Mouse (Mus musculus) cerebellum, adult 9-10 months (tissue): Measurements from ENCODE around the gene R3hdml.

ENCODE experiments used
- DNase-seq: peaks from one replicate; pipeline ENCODE4 v3.0.0; 2022

R3hdml gene

DNA sequence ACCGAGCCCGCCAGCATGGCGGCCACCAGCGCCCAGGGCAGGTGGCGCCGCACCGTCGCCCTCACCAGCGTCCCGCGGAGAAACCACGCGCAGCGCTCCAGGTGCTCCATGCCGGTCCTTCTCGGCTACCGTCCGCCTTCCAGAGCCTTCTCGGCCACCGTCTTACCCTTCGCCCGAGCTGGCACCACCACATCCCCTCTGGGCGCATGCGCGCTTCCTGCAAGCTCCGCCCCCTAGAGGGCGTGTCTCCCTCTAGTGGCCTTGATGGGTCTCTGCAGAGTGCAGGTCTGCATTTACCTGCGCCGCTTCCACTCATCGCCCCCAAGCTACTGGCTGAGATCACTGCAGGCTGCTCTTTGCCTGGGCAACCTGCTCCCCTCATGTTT, 19.7 kb upstream of the R3hdml start, which contains the start of gene Fitm2:
Fitm2 (minus strand) TSS at position 164 of the 386 bp plus-strand sequence.
- peak; percentile 97 for DNase-seq

DNA sequence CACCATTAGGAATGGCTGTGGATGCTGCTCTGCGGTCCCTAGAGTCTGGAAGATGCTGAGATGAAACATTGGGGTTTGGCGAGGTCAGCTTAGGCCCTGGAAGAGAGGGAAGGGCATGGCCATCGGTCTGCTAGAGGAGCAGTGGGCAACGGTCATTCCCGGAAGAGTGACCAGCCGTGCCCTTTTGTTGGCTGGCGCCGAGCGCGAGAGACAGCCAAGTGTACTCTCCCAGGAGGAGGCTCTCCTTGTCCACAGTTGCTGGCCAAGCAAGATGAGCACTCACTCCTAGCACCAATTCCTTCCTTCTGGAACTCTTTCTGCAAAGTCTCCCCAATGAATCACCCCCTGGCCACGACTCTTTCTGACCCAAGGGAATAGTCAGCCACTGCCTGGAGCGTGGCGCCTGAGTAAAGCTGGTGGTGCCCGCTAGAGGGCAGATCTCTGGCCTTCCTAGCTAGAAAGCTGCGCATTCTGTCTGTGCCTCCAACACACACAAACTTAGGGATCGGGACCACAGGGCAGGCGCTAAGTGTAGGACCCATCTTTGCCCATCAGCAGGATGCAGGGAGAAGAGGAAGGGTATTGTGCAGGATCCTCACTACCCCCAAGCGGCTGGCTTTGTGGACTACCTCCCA, 11.8 kb upstream of the R3hdml start:
- DNase-seq, result no peak

DNA sequence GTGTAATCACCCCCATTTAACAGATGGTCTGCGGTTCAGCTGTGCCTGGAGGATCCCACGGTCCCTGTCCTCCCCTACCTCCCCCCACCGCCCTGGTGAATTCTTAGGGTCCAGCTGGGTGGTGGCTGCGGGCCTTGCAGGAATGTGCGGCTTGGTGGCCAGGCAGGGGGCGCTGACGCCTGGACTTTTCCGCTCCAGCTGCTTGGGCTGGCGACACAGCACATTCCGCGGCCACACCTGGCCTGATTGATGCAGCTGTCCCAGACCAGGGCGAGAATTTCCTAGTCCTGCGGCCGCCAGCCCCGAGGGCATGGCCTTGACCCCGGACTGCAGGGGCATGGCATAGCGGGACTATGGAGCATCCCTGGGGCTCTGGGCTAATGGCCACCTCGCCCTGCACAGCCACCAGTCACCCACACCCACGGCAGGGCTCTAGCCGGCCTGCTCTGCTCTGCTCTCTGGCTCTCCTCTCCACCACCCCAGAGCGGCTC, 10.5 kb upstream of the R3hdml start:
- DNase-seq, result no peak

DNA sequence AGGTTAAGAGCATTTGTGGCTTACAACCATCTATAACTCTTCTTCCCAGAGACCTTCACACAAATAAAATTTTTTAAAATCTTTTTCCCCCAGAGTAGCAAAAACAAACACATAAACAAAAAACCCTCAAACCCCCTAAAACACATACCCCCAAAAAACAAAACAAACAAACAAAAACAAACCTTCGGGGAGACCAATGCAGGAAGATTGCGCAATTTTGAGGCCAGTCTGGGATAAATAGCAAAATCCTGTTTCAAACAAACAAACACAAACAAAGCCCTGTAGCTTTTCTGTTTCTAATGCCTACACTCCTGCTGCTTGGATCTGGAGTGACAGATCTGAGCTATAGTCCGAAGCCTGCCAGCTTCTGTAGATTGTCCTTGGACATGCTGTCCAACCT, 4.8 kb upstream of the R3hdml start:
- DNase-seq, result no peak

DNA sequence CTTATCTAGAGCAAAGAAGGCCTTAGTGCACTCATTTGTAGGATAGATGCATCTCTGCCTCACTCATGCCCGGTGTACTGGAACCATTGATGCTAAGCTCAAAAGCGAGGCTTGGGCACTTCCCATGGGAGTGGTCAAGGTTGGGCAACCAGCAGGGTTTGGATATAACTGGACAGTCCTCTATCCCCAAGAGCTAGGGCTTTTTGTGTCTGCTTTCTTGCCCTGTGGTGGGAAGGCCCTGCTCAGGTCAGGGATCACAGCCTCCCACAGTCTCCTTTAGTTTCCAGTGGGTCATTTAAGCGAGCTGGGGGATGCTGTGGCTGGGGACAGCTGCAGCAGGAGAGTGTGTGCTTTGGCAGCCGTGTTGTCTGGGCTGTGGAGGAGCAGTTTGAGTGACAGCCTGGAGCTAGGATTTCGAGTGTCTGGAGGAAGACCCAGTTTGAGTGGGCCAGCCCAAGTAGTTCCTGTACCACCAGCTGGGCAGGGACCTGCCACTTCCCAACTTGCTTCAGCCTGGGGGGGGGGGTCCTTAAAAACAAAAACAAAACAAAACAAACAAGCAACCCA, 2.3 kb upstream of the R3hdml start:
- no peak for DNase-seq

DNA sequence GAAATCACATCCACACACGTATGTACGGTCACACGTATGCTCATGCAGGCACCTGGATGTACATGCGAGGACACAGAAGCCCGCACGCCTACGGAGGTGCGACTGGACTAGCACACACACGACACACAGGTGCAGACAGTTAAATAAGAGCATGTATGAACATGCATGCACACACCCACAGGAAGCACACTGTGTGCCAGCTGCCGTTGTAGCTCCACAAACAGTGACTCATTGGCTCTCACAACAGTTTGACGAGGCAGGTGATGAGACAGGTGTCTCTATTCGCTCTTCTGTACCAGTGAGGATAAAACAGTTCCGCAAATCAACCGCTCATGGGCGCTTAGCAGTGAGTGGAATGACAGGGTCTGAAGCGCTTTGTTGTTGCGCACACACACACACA, 1.5 kb upstream of the R3hdml start:
- no peak for DNase-seq

DNA sequence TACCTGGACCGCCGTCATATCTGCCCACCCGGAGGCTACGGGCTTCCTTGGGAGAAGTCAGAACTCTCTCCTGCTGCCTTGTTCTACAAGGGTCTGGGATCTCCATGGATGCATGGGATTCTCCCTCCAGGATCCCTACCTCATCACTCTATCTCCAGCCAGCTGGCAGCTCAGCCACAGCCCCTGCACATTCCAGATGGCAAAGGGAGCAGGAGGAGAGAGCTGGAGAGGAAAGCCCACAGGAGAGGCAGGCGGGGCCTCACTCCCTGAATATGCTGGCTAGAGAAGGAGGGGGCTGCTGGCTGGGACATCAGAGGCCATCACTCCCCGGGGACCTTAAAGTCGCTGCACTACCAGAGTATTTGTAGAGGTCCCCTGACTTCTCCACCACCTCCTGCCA, 767 bp upstream of the R3hdml start:
- DNase-seq, result no peak

DNA sequence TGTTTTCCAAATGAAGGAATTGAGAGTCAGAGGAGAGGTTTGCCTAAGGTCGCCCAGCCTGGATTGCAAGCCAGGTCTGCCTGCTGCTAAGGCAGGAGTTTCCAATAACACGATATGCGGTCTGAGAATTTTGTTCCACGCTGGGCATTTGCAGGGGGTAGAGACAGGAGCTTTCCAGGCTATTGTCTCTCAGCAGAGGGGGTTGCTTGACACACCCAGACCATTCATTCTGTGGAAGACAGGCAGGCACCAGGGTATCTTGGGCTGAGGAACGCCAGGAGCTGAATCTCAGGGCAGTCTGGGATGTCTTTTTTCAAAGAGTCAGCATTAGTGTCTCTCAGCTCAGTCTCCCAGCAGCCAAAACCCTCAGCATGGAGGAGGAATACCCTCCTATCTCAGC, 913 bp downstream of the R3hdml start:
- no peak for DNase-seq

DNA sequence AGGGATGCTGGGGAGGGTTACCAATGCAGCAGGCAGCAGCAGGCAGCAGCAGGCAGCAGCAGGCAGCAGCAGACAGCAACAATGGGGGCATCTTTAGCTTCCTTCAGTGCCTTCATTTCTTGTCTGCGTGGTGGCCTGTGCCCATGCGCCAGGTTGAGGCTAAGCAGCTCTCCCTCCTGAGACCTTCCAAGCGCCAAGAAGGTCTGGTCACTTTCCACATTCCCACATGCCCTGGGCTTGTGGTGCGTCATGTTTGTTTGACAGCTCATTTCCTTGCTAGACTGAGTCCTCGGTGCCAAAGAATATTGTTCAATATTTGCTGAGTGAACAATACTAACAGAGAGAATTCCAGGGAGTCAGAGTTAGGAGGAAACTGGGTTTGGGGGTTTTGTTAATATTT, 1.9 kb downstream of the R3hdml start:
- no peak for DNase-seq

DNA sequence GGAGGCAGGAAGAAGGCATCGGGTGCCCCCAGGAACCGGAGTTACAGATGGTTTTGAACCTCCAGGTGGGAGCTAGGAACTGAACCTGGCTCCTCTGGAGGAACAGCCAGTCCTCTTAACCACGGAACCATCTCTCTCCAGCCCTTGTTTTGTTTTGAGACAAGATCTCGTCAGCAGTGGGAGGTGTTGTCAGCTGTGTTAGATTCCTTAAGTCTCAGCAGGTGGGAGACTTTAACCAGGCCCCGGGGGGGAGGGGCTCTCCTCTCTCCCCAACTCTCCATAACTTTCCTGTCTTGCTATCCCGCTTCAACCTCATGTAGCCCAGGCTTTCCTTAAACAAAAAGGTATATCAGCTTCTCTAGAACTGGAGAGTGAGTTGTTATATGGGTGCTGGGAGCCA, 2.3 kb downstream of the R3hdml start:
- no peak for DNase-seq

DNA sequence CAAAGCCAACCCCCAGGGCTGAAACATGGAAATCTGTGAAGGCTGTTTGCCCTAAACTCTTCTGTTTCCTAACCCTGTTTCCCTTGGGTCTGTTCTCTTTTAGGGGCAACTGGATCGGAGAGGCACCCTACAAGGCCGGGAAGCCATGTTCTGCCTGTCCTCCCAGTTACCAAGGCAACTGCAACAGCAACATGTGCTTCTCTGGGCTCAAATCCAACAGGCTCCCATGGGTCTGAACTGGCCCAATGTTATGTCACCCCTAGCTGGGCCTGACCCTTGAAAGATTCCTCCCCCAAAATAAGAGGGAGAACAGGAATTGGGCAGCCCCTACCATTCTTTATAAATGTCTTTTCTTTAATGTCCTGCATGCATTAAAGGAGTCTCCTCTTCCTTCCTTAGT, 10.1 kb downstream of the R3hdml start:
- DNase-seq, result no peak

DNA sequence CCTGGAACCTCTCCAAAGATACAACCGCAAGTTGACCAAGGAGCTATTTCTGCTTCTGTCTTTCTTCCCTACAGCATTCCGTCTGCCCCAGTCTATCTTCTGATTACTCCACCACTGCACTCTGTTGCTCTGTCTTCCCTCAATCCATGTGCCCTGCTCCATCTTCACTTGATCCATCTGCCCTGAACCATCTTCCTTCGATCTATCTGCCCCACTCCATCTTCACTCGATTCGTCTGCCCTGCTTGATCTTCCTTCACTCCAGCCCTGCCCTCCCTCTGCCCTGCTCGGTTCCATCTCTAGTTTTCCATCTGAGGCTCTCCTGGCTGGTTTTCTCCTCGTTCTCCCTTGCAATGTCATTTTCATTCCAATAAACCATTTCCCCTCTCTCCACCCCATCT, 11.1 kb downstream of the R3hdml start:
- DNase-seq, result no peak

DNA sequence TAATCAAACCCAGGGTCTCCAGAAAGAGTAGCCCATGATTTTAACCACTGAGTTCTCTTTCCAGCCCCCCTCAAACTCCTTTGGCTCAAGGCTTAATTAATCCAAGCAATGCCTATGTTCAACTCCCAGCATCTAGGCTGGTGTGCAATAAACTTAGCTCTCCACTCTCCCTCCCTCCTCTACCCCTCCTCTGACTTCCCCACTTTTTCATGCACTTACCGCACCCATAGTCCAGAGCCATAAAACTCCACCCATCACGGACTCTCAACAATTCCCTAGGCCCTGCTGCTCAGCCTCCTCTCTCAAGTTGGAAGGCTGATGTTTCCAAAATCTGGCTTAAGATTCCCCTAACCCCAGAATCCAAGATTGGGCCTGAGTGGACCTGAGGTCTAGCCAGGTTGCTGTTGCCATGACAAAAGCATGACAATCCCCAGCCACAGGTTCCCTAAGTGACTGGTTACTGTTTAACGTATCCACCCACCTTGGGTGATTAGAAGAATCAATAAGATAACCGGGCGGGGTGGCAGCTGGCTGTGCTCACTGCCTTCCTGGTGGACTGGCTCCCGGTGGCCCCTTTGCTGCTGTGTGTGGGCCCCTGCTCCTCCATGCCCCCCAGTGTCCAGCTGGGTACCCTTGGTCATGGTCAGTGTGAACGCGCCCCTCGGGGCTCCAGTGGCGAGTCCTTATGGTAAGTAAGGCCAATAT, 14.3 kb downstream of the R3hdml start, which contains the start of gene Hnf4a:
Hnf4a (plus strand) TSS at position 509 of the 705 bp plus-strand sequence.
- no peak for DNase-seq

DNA sequence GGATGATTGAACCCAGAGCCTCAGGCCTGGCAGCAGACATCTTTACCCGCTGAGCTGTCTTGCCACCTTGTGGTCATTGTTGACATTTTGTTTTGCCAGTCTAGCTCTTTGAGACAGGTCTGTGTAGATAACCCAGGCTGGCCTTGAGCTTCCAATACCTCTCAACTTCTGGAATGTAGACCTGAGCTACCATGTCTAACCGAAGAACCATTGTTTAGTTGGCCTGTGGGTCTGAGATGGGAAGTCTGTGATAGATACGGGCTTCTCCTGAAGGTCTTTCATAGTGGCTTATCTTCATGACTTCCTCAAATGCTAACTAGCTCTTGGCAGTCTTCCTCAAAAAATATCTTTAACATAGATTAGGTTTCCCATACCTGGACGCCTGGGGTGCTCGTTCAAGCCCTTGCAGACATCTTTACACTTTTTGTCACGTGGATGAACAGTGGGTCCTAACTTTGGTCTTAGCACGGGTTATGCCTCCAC, 33.7 kb downstream of the R3hdml start:
- DNase-seq, result no peak

DNA sequence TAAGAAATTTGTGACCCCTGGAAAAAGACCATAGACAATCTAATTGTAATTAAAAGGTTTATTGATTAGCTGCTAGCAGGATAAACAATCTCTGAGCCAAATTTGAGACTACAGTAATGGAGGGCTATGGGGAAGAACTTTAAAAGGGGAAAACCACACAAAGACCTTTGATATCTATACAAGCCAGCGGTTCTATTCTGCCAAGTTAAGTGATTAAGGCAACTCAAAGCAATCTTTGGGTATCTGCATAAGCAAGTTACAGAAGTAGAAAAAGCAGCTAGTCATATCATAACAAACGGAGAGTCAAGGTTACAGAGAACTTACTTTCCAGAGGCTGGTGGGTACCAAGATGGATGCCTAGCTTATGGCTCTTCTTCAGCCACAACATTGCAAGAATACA, 35.4 kb downstream of the R3hdml start:
- no peak for DNase-seq

DNA sequence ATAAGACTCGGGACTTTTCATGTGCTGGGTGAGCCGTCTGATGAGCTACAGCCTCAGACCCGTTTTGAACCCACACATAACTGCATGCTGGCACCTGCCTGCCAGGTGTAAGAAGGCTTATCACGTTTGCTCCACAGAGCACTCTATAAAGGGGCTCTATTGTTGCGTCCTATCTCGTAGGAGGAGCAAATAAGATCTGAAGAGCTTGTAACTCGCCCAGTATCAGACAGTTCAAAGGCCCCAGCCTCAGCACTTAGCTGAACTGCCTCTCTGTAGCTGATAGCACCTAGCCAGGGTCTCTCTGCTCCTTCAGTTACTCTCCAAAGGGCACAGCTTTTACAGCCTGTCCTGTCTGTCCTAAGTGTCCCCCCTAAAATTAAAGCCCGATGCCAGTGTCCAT, 38.3 kb downstream of the R3hdml start:
- no peak for DNase-seq

DNA sequence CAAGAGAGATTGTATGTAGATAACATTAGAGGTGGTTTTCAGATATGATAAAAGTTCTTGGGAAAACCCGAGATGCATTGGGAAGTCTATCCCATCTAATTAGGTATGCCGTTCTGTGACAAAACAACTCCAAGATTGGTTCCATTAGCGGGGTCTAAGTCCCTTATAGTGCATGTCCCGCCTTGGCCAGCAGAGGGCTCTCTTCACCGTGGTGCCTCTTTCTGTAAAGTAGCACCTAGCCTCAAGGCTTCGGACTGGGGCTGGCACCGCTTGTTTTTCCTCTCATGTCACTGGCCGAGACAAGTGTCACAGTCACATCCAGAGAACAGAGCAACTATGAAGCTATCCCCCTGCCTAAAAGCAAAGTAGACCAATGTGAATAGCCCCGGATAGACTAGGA, 39.8 kb downstream of the R3hdml start:
- DNase-seq, result peak; percentile 82

DNA sequence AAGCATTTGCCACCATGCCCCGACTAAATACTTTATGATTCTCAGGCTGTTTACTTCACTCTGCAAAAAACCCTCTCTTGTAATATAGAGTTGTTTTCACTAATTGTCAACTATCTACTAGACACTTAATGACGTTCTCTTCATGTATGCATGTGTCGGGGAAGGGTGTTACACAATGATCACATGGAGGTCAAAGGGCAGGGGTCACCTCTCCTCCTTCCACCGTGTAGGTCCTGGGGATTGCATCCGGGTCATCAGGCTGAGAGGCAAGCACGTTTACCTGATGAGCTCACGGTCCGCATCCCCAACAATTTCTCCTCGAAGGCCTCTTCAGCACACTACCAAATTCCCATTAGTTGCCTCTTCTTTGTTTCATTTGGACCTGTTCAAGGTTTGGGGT, 41.1 kb downstream of the R3hdml start:
- no peak for DNase-seq

DNA sequence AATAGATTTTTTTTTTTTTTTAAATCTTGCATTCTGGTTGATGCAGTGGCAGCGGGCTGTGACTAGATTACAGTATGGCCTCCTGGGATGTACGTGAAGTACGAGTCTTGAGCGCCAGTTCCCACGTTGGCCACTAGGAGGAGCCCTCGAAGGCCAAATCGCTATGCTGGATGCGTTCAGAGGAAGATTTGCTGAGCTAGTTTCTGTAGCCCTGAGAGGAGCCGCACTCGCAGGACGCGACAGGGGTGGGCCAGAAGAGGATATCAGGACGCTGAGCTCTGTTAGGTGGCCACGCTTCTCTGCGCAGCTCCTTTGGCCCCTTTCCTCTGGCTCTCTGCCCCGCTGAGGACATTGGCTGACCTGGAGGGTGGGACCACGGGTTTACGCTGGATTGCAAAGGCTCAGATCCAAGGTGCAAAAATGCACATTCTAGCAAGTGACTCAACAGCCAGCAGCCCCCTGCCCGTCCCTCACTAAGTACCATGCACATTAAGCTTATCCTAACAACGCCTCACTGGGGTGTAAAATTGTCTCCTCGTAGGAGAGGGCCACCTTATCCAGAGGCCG, 42.9 kb downstream of the R3hdml start:
- DNase-seq, result peak; percentile 90

DNA sequence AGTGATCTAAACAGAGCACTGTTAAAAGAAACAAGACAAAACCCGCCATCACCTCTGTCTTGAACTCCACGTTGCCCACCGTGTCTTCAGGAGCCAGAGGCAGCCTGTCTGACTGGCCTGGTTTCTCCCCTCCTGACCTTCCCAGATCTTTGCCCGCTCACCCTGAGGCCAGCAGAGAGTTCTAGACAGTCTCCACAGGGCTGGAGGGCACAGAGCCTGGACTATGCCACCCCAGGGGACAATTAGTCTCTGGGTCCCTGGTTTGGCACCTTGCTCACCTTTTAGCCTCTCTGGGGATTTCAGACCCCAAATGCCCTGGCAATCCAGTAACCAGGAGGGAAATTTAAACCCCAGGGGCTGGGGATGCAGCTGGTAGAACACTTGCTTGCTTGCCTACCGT, 45.3 kb downstream of the R3hdml start:
- DNase-seq, result no peak

DNA sequence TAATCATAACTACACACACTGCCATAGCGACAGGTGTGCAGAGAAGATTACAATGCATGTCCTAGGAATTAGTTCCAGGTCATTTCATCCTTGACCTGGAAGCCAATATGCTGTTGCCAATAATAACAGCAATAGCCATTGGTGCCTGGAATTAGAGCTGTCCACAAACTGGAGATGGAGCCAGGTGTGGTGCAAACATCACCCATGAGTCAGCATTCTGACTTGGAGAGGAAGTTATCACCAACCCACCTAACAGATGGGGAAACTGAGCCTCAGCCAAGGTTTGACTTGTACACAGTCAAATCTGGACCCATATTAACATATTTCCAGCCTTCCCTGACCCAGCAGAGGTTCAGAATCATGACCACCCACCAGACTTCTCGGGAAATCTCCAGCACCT, 46.3 kb downstream of the R3hdml start:
- DNase-seq, result no peak

DNA sequence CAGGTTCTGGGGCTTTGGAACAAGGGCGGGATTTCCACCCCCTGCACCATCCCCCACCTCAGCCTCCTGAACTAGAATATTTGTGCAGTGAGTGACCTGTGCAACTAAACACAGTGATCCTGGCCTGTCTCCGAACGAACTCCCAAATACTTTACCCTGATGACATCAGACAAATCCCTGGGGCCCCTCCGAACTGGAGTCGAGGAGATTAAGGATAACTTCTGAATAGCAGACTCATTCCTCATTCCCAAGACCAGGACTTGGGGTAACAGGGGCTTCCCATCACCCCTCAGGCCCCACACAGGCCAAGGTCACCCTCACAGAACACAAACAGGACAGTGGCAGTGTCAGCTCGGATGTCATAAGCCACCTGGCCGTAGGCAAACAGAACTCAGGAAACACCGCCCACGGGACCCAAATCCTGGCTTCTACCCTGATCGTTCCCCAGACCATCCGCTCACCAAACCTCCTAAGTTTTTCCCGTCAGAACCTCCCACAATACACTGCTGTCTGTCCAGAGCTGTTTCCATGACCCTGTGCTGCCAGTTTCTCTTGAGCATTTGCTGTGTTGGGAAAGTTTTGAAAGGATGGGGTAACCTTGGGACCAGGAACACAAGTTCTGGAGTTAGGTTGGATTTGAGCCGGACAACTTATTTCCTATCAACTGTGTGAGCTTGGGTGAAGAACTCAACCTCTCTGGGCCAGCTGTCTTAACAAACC, 47.4 kb downstream of the R3hdml start:
- no peak for DNase-seq
